Mouse (Mus musculus) small intestine, adult 2 months (tissue): ENCODE measurements around the gene Uba5.

Experiments used
- CTCF ChIP-seq: fragments of 200-500 bp; IDR thresholded peaks from 2 replicates; pipeline ENCODE4 v1.5.1; 2012; ENCODE audit warnings: low read depth, mild to moderate bottlenecking, control low read depth, inconsistent platforms, low read length, moderate library complexity, mixed read lengths; ENCODE audit not compliant: insufficient replicate concordance, insufficient read length; ENCODE audit errors: extremely low read depth
- POLR2A ChIP-seq: fragments of 200-500 bp; IDR thresholded peaks from 2 replicates; pipeline ENCODE4 v1.6.1; 2012; ENCODE audit warnings: low read depth, mild to moderate bottlenecking, control low read depth, inconsistent platforms, low read length, moderate library complexity

DNA sequence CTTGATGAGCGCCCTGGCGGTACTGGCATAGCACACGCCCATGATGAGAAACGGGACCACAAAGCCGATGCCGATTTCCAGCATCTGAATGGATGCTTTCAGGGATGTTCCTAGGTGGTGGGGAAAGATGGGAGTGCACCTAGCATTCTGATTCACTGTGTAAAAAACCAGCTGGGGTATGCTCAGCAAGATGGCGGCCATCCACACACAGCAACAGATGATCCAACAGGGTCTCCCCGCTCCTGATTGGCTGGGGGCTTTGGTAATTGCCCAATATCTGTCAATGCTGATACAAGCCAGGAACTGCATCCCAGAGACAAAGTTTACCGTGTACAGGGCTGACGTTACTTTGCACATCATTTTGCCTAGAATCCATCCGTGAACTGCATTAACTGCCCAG is 36.1 kb upstream of the Uba5 start:
- TF ChIP-seq CTCF = no peak
- TF ChIP-seq POLR2A = no peak
